Mouse (Mus musculus) ES-Bruce4 (cell line): ENCODE measurements around the gene Klf13.

Experiments used
- CTCF ChIP-seq: IDR thresholded peaks from one replicate; pipeline ENCODE4 v1.8.1; 2011; ENCODE audit warnings: low read depth, low read length
- POLR2A ChIP-seq: IDR thresholded peaks from one replicate; pipeline ENCODE4 v1.8.1; 2011; ENCODE audit warnings: low read length; ENCODE audit not compliant: insufficient read depth

- TF ChIP-seq CTCF (no peak), POLR2A (no peak)
Observed at GRCm38 (mm10) chr7:63907778-63908495, 30.8 kb downstream of the Klf13 start.
